Mouse (Mus musculus) layer of hippocampus, adult 8-10 months (tissue): Measurements from ENCODE around the gene Anks1b. TPM values are rescaled to one million over a fixed set of nuclear protein-coding genes. Genes with fewer than 3 reads are reported as not detected.

ENCODE experiments used
- total RNA-seq, 4 experiments: library from RNA; stranded (reverse); gene quantifications; 2 replicates each; pipeline ENCODE4 v1.2.4; 2022

The Anks1b gene
- total RNA-seq, 4 experiments from 2014 or later = 427 to 543 (median 478) TPM

Other genes with a start within 250 kb of the Anks1b start
- 10 to 100 TPM; 25.9 to 31.8 (median 29.6) TPM for gene Scyl2, start 187.2 kb upstream of the Anks1b start, total RNA-seq
- 10 to 100 TPM; 23.8 to 31.5 (median 25.8) TPM for gene Actr6, start 141.2 kb upstream of the Anks1b start, total RNA-seq
- gene Uhrf1bp1l, start 128.5 kb upstream of the Anks1b start, total RNA-seq = 10 to 100 TPM; 72.3 to 83.6 (median 75.0) TPM